Mouse (Mus musculus) limb, embryonic 14.5 days (tissue): ENCODE measurements around the gene Pcdh19. TPM values are rescaled to one million over a fixed set of nuclear protein-coding genes. Genes with fewer than 3 reads are reported as not detected.

Source experiments
- ATAC-seq: fragments of 200-750 bp; cut with Nextera tagmentation; 2 replicates; pipeline ENCODE4 v1.8.0; 2017; ENCODE audit warnings: low read depth, moderate number of reproducible peaks, moderate TSS enrichment; ENCODE audit not compliant: low FRiP score
- DNase-seq: peaks from one replicate; pipeline ENCODE4 v3.0.0-alpha.2; 2015; ENCODE audit warnings: low spot score
- H3K27ac ChIP-seq: fragments of 300-500 bp; sonication (generic); replicated peaks from 2 replicates; pipeline ENCODE4 v1.5.1; 2014; ENCODE audit warnings: low read depth, mild to moderate bottlenecking, low read length, moderate library complexity, mixed read lengths
- H3K27me3 ChIP-seq: fragments of 300-500 bp; sonication (generic); 2 replicates; pipeline ENCODE4 v1.6.1; 2014; ENCODE audit warnings: low read length, mixed read lengths; ENCODE audit not compliant: control insufficient read depth, insufficient read depth
- H3K36me3 ChIP-seq: fragments of 300-500 bp; sonication (generic); 2 replicates; pipeline ENCODE4 v1.6.1; 2014; ENCODE audit warnings: mild to moderate bottlenecking, low read length, moderate library complexity, mixed read lengths; ENCODE audit not compliant: control insufficient read depth, insufficient read depth
- H3K4me1 ChIP-seq: fragments of 300-500 bp; sonication (generic); 2 replicates; pipeline ENCODE4 v1.6.1; 2014; ENCODE audit warnings: antibody characterized with exemption, low read length, mixed read lengths; ENCODE audit not compliant: control insufficient read depth, insufficient read depth
- H3K4me2 ChIP-seq: fragments of 300-500 bp; sonication (generic); replicated peaks from 2 replicates; pipeline ENCODE4 v1.6.1; 2014; ENCODE audit warnings: low read depth, mild to moderate bottlenecking, low read length, moderate library complexity; ENCODE audit not compliant: severe bottlenecking
- H3K4me3 ChIP-seq: fragments of 300-500 bp; sonication (generic); replicated peaks from 2 replicates; pipeline ENCODE4 v1.5.1; 2014; ENCODE audit warnings: low read length
- H3K9ac ChIP-seq: fragments of 300-500 bp; sonication (generic); 2 replicates; pipeline ENCODE4 v1.6.1; 2014; ENCODE audit warnings: mild to moderate bottlenecking, low read depth, low read length, moderate library complexity; ENCODE audit not compliant: severe bottlenecking
- H3K9me3 ChIP-seq: fragments of 300-500 bp; sonication (generic); 2 replicates; pipeline ENCODE4 v1.6.1; 2016; ENCODE audit warnings: low read length; ENCODE audit not compliant: control insufficient read depth
- POLR2A ChIP-seq: fragments of 200-500 bp; IDR thresholded peaks from 2 replicates; pipeline ENCODE4 v1.8.0; 2012; ENCODE audit warnings: inconsistent platforms, mild to moderate bottlenecking, moderate library complexity, borderline replicate concordance; ENCODE audit not compliant: insufficient read depth, insufficient read length; ENCODE audit errors: extremely low read depth
- WGBS: fragments of 180-500 bp; shearing (Covaris S2); extraction: QIAGEN DNeasy Blood & Tissue Kit; methylation state at CpG from one replicate; pipeline ENCODE4 v1.1.7; 2014; 5-methylcytosine and 5-hydroxymethylcytosine counted together
- polyA plus RNA-seq, 2 experiments: library from polyadenylated mRNA; depleted of rRNA in 1 of 2; stranded (reverse) in 1 of 2; unstranded in 1 of 2; fragments of >200 nt; fragmentation: Nextera tagmentation in 1 of 2; extraction: Ambion mirVana in 1 of 2; gene quantifications; 2 replicates each; pipeline versions ENCODE4 v1.2.1 to v1.2.3; 2012 to 2014

Gene Pcdh19
- polyA plus RNA-seq, 2 experiments: 5.0 to 7.6 TPM

- TF ChIP-seq POLR2A: no peak
- Histone ChIP-seq H3K4me2 (no peak overlapping the region), H3K9me3 (no peaks in the 10 kb centered on the region), H3K9ac (no peak overlapping the region), H3K27ac (no peak overlapping the region), H3K4me3 (no peak overlapping the region), H3K27me3 (no peaks in the 10 kb centered on the region), H3K36me3 (no peaks in the 10 kb centered on the region), H3K4me1 (no peaks in the 10 kb centered on the region)
- WGBS: 37% methylated on average over 4 of the region's 4 CpGs
- DNase-seq (no peak), ATAC-seq (no peak)
Measured at GRCm38 (mm10) chrX:133696461-133696860, 7.7 kb upstream of the Pcdh19 start.

GRCm38 (mm10) chrX:133693037-133693760, 4.4 kb upstream of the Pcdh19 start:
- ATAC-seq (no peak), DNase-seq (peak; percentile 45)
- Histone ChIP-seq H3K9me3 (no peaks in the 10 kb centered on the region), H3K4me3 (no peak overlapping the region), H3K4me2 (no peak overlapping the region), H3K27ac (no peak overlapping the region), H3K9ac (no peak overlapping the region), H3K4me1 (no peaks in the 10 kb centered on the region), H3K27me3 (0 out of 2 replicates have a peak, but pooled peaks cover 4% of the 10 kb centered on the region), H3K36me3 (no peaks in the 10 kb centered on the region)
- no peak for TF ChIP-seq POLR2A
- WGBS: 55% methylated on average over 5 of the region's 5 CpGs

DNA sequence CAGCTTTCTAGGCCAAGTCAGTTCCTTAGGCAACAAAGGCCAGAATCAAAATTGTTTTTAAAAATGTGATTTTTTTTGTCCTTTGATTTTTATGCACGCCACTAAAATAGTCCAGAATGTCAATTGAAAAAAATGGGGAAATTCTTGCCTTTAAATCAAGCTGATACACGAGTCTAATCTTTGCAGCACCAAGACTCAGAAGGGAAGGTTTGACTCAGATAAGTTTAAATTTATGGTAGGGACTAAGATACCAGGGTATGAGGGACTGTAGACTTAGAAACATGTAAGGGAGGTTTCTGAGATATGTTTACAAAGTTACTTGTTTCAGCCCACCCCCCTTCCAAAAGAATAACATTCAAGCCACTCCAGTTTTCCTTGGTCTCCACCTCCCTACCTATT, 3.6 kb upstream of the Pcdh19 start:
- Histone ChIP-seq H3K27me3 (0 out of 2 replicates have a peak, but pooled peaks cover 4% of the 10 kb centered on the region), H3K4me2 (no peak overlapping the region; the same call in 1 of the 2 replicates), H3K9me3 (no peaks in the 10 kb centered on the region), H3K4me3 (no peak overlapping the region), H3K27ac (no peak overlapping the region), H3K4me1 (no peaks in the 10 kb centered on the region), H3K36me3 (no peaks in the 10 kb centered on the region), H3K9ac (no peak overlapping the region)
- TF ChIP-seq POLR2A: no peak
- 46% methylated on average over 2 of the region's 2 CpGs for WGBS
- no peak for ATAC-seq
- no peak for DNase-seq

- ATAC-seq (no peak), DNase-seq (peak; percentile 81)
- H3K4me1 ChIP-seq: no peaks in the 10 kb centered on the region
- H3K36me3 ChIP-seq: no peaks in the 10 kb centered on the region
- WGBS: 16% methylated on average over 12 of the region's 12 CpGs
- TF ChIP-seq POLR2A: no peak
- peaks cover 4% of the 10 kb centered on the region; the same call in 1 of the 2 replicates for H3K27me3 ChIP-seq
- peak overlapping the region; percentile 28 for H3K4me3 ChIP-seq
- no peak overlapping the region for H3K27ac ChIP-seq
- H3K9me3 ChIP-seq: no peaks in the 10 kb centered on the region
- peak overlapping the region; percentile 67 for H3K4me2 ChIP-seq
- H3K9ac ChIP-seq: no peak overlapping the region
Measured at GRCm38 (mm10) chrX:133691581-133692391, 3.0 kb upstream of the Pcdh19 start.

- Histone ChIP-seq H3K4me1 (0 out of 2 replicates have a peak, but pooled peaks cover 4% of the 10 kb centered on the region), H3K9me3 (no peaks in the 10 kb centered on the region), H3K27ac (no peak overlapping the region), H3K36me3 (no peaks in the 10 kb centered on the region), H3K27me3 (peaks cover 5% of the 10 kb centered on the region; the same call in 1 of the 2 replicates), H3K9ac (no peak overlapping the region), H3K4me2 (peak overlapping the region; percentile 67), H3K4me3 (peak overlapping the region; percentile 28)
- 19% methylated on average over 11 of the region's 11 CpGs for WGBS
- DNase-seq (no peak), ATAC-seq (no peak)
- TF ChIP-seq POLR2A: no peak
Measured at GRCm38 (mm10) chrX:133690822-133691221, 2.0 kb upstream of the Pcdh19 start.
